Mouse (Mus musculus) gastrocnemius, adult 18-20 months (tissue): ENCODE measurements around the gene Fosb. TPM values are rescaled to one million over a fixed set of nuclear protein-coding genes. Genes with fewer than 3 reads are reported as not detected.

Experiments used
- total RNA-seq, 2 experiments: library from RNA; stranded (reverse); gene quantifications; 2 replicates each; pipeline ENCODE4 v1.2.3; 2021

The Fosb gene
- total RNA-seq, 2 experiments from 2014 or later = 0.57 to 2.5 TPM

Other genes with a start within 250 kb of the Fosb start
- gene Dmwd, start 233.8 kb downstream of the Fosb start, total RNA-seq = 10 to 100 TPM; 33.8 to 39.1 TPM
- gene Dmpk, start 226.2 kb downstream of the Fosb start, total RNA-seq = 100 to 1,000 TPM; 232 to 265 TPM
- gene Six5, start 215.5 kb downstream of the Fosb start, total RNA-seq = 1 to 10 TPM; 1.7 to 2.1 TPM
- not detected for gene Gm4969, start 191.7 kb downstream of the Fosb start, total RNA-seq
- 1 to 10 TPM; 2.2 to 2.6 TPM for gene Fbxo46, start 190.2 kb downstream of the Fosb start, total RNA-seq
- gene Qpctl, start 160.8 kb downstream of the Fosb start, total RNA-seq = 1 to 10 TPM; 1.9 to 2.0 TPM
- 10 to 100 TPM; 50.5 to 55.4 TPM for gene Snrpd2, start 160.3 kb downstream of the Fosb start, total RNA-seq
- gene Gipr, start 143.9 kb downstream of the Fosb start, total RNA-seq = not detected
- 10 to 100 TPM; 13.9 to 15.0 TPM for gene Eml2, start 133.6 kb downstream of the Fosb start, total RNA-seq
- 1 to 10 TPM; 1.3 to 3.3 TPM for gene Gpr4, start 97.5 kb downstream of the Fosb start, total RNA-seq
- 10 to 100 TPM; 41.3 to 47.1 TPM for gene Opa3, start 81.7 kb downstream of the Fosb start, total RNA-seq
- 10 to 100 TPM; 11.6 to 22.2 TPM for gene Vasp, start 38.2 kb downstream of the Fosb start, total RNA-seq
- gene Ppm1n, start 30.0 kb downstream of the Fosb start, total RNA-seq = under 1 TPM; 0.30 to 0.36 TPM
- 1,000 to 10,000 TPM; 1,025 to 1,102 TPM for gene Rtn2, start 27.4 kb downstream of the Fosb start, total RNA-seq
- gene Ercc1, start 34.7 kb upstream of the Fosb start, total RNA-seq = 10 to 100 TPM; 30.0 to 30.8 TPM
- gene Cd3eap, start 49.4 kb upstream of the Fosb start, total RNA-seq = 10 to 100 TPM; 10.8 to 11.4 TPM
- 1 to 10 TPM; 3.6 to 5.3 TPM for gene Ppp1r13l, start 49.7 kb upstream of the Fosb start, total RNA-seq
- 10 to 100 TPM in 1 of 2 experiments, 1 to 10 TPM in 1; 9.0 to 10.6 TPM for gene Ercc2, start 72.0 kb upstream of the Fosb start, total RNA-seq
- gene Klc3, start 94.1 kb upstream of the Fosb start, total RNA-seq = under 1 TPM in 1 of 2 experiments, not detected in 1; 0.21 TPM
- gene Ckm, start 94.7 kb upstream of the Fosb start, total RNA-seq = over 10,000 TPM; 37,972 to 42,859 TPM
- gene Mark4, start 148.8 kb upstream of the Fosb start, total RNA-seq = 10 to 100 TPM; 18.5 to 20.8 TPM
- gene Exoc3l2, start 153.3 kb upstream of the Fosb start, total RNA-seq = 1 to 10 TPM in 1 of 2 experiments, under 1 TPM in 1; 0.57 to 1.5 TPM
- gene Bloc1s3, start 198.3 kb upstream of the Fosb start, total RNA-seq = 1 to 10 TPM; 1.9 to 2.2 TPM
- 1 to 10 TPM; 9.0 to 9.4 TPM for gene Trappc6a, start 198.3 kb upstream of the Fosb start, total RNA-seq
- gene Nkpd1, start 207.8 kb upstream of the Fosb start, total RNA-seq = not detected